Mouse (Mus musculus) cerebellum, adult 8-10 months (tissue): ENCODE data around the gene Mmp23.
"Not testable (repeated sequence)": the region's sequence is repeated elsewhere in the genome, so short reads cannot be mapped to it uniquely, and the experiment has no call there.

Experiments used
- DNase-seq: peaks from one replicate; pipeline ENCODE4 v3.0.0; 2022

Mmp23 gene

DNA sequence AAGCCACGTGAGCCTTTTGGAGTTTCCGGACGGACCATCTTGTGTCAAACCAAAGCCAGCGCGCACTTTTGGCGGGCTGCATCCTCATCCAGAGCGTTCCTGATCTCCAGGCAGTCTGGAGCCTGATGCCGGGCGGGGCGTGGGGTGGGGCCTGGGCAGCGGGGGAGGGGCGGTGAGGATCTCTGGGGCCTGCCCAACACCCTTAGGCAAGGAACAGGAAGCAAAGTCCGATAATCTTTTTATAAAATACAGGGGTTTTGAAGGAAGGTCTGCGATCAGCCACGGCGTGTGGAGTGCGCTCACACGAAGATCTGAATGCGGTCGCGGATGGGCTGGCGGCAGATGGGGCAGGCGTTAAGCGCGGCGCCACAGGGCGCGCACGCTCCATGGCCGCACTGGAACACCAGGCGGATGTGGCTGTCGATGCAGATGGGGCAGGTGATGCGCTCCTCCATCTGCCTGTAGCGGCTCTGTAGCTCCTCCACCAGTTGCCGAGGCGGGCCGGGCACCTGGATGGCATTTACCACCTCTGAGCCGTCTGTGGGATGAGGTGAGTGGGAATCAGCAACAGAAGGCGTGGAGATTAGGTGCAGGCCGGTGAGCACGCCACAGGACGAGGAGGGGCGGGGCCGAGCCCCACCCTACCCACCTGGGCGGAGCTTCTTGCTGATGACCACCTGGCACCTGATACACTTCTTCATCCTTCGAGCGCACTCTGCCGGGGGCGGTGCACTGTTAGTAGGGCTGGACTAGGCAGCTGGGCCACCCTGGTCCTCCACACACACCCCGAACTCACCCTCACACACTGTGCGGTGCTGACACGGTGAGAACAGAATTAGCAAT is 1.5 kb upstream of the Mmp23 start:
- DNase-seq, result peak; percentile 71

DNA sequence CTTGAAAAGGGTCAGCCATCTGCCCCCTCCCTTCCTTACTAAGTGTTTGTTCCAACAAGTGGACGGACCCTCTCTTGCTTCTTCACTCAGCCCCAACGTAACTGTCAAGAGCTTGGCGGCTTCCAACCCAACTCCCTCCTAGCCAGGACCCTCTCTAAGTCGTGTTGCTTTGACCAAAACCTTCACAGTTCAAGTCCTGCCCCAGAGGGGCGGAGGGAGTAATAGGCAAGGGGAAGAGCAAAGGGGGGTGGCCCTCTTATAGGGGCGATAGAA is 935 bp upstream of the Mmp23 start:
- no peak for DNase-seq

DNA sequence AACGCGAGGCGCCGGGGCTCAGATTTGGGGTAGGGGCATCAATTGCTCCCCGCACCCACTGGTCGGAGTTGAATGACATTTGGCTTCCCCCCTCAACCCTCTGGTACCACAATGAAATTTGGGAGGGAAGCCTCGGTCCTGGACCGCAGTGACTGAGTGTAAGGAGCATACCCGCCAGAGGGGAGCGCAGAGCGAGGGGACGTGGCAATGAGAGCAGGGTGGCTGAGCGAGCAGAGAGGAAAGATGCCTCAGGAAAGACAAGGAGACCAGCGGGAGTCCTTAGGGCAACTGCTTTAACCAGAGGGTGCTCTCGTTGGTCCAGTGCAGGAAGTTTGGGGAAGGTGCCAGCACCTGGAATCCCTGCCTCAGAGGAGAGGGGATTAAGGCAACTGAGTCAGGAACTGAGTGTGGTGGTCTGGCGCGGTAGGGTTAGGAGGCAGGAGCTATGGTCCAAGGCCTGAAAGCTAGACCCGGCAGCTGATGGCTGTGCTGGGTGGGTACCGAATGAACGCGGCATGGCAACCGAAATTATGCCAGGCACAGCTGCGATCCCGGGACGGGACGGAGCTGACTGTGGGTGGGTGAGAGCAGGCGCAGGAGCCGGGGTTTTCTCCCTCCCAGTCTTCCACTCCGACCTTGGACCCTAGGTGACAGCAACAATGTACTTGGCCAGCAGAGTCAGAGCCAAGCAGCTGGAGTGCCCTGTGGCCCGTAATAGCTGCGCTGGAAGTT is 433 bp upstream of the Mmp23 start:
- DNase-seq, result peak; percentile 65

DNA sequence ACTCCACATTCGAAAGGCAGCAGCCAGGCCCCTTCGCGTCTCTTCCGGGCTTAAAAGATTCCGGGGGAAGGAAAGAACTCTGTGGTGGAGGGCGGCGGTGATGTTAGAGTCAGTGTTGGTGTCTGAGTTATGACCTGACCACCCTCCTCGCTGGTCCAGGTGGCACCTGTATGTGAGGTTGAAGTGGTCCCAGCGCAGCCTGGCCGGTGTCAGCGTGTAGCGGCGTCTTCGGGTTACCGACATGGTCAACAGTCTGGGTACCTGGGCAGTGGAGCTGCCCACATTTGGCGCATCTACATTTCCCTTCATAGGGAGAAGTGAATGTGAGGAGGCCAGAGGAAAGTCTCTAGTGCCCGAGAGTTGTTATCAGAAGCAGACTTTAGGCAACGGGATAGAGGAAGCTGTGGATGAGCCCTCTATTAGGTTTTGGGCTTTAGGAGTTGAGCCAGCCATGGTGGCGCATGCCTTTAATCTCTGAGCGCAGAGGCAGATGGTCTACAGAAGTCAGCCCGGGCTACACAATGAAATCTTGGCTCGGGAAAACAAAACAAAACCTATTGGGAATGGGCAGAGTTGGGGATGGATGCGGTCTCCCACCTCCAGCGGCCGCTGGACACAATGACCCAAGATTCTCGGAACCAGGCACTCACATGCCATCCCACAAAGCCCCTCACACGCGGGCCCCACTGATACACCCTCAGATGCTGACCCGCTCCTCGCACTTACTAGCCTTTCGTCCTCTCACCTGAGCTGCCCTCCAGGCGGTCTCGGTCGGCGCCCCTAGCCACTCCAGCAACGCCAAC is 700 bp downstream of the Mmp23 start:
- peak; percentile 65 for DNase-seq

DNA sequence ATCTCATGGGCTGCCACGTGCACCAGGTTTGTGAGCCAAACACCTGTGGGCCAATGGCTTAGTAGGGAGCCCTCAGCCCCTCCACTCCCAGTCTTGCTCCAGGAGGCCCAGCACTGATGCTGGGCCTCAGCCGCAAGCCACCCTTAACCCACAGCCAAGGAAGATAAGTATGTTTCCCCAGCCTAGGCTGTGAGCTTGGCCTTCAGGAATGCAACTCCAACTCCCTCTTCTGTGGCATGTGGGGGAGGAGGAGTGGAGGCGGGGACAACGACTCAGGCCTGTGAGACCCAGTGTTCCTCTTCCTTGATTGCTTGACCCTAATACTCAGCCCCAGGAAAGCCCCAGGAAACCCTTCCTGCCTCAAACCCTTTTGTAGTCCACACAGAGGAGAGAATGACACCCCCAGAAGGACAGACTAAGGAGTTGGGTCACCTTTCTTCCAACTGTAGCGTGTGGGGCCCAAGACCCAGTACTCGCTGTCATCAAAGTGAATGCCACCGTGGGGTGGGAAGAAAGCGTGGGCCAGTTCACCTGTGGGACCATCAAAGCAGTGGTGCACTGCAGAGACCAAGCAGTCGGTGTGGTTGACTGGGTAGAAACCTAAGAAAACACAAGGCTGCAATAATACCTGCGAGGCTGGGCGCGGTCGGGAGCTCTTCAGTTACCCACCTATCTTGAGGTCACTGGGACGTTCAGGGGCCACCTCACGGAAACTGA is 1.5 kb downstream of the Mmp23 start:
- no peak for DNase-seq

DNA sequence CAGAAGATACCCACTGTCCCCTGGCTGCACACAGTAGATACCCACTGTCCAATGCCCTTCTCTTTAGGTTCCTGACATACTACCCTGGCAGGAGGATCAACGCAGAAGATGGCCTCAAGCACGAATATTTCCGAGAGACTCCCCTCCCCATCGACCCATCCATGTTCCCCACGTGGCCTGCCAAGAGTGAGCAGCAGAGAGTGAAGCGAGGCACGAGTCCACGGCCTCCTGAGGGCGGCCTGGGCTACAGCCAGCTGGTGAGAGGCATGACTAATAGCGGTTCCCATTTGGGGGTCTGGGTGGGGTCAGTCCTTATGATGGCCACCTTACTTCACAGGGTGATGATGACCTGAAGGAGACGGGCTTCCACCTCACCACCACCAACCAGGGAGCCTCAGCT is 3.8 kb downstream of the Mmp23 start:
- DNase-seq, result no peak

DNA sequence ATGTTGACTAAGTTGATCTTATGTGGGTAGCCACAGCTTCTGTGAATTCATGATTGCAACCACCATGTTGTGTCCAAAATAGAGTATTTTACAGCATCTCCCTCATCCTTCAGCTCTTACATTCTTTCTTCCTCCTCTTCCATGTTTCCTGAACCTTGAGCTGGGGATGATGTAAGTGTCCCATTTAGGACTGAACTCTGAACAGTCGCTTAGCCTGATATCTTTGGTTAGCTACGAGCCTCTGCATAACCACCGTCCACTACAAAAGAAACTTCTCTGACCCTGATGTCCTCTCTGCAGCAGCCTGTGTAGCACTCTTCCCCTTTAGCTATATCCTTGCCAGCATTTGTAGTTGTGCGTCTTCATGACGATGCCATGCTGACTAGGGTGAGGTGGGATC is 7.5 kb downstream of the Mmp23 start:
- no peak for DNase-seq

DNA sequence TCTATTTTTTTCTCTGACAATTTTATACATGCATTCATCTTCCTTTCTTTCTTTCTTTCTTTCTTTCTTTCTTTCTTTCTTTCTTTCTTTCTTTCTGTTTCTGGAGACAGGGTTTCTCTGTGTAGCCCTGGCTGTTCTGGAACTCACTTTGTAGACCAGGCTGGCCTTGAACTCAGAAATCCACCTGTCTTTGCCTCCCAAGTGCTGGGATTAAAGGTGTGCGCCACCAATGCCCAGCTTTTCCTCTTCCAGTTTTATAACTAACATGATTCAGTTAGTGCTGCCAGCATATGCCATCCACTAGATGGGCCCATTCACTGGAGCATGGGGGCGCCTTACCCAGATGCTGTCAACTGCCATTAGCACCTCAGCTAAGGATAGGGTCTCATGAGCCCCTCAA is 7.9 kb downstream of the Mmp23 start, which contains the start of gene Gm10563:
TSS of gene Gm10563 (minus strand) at position 101 of the 400 bp plus-strand sequence.
- not testable (repeated sequence) for DNase-seq

DNA sequence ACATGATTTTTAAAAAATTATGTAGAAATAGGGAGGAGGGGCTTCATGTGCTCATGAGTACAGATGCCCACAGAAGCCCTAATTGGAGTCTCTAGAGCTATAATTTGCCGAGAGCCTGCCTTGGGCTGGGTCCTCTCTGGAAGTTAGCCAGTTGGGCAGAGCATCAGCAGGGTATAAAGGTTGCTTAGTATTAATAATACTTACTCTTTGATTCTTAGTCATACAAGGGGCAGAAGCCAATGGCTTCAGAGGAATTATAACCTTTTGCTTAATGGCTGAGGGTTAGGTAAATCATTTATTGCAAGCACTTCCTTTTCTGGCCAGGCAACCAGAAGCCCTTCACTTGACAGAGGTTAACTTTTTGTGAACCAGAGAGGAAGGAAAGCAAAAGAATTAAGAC is 9.7 kb downstream of the Mmp23 start:
- no peak for DNase-seq

DNA sequence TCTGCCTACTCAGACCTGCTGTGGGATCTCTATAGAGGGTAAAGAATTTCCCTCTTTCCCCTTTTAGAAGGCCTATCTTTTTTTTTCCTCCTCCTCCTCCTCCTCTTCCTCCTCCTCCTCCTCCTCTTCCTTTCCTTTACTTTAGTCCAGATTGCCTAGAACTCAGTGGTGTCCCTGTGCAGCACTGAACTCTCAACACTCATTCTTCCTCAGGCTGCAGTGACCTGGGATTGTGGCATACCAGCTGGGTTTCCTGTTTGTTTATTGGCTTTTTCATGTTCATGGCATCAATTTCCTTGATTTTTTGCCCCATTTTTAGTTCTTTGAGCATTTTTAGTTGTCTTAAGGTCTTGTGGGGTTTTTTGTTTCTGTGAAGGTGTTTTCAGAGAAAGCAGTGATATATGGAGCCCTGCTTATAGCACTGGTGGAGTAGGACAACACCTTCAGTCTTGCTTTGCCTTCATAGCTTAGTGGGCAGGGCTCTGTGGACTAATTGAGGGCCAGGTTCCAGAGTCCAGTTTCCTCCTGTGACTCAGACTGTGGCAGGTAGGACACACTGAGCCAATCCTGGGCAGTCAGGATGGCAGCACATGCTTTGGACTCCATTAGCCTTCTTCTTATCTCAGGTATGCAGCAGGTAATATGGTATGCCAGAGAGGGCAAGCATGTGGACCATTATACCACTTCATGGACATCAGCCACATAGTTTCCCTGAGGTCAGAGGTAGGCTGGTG is 17.3 kb downstream of the Mmp23 start:
- no peak for DNase-seq

DNA sequence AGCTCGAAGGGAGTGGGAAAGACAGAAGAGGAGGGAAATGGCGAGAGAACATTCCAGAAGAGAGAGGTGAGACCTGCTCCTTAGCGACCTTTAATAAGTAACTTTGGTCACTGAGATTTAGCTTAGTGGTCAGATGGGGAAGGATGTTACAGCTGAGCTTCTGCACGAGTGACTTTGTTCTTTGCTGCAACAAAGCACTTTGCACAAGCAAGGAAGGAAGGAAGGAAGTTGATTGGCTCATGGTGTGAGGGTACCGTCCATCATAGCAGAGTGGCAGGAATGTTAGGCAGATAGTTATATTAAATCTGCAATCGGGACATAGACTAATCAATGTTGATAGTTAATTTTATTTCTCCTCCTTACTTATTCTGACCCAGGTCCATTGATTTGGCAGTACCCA is 22.9 kb downstream of the Mmp23 start:
- DNase-seq, result no peak

DNA sequence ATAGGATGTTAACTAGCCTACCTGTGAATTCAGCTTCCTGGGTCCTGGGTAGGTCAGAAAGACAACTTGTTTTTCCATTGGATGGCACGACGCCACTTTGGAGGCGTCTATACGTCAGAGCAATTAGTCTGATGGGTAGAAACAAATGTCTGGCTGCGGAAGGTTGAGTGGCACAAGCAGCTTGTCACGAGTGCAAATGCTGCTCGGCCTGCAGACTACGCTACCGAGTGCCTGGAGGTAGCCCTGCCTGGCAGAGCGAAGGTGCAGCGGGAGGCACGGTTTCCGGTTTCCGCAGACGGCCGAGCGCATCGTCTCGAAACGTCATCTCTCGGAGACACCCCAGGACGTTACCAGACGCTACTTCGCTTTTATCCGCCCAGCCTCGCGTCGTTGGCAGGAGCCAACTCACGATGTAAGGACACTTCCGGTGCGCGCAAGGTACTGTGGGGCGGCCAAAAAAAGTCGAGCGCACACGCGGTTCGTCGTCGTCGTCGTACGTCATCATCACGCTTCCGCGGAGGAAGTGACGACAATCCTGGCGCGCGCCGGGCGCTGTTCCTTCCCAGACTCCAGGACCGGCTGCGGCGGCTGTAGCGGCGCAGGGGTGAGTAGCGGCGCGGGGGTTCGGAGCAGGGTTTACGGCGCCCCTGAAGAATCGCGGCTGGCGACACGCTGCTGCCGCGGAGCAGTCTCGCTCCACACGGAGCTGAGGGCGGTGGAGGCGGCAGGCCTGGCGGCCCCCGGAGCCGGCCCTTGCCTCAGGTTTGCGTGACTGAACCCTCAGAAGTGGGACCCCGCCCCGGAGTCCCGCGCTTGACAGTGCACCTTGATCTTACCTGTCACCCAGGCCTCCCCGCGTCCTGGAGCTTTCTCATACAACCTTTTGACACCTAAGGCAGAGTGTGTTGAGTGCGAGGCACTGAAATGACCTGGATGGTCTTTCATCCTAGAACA is 28.6 kb downstream of the Mmp23 start, which contains the start of gene Cdk11b:
TSS of gene Cdk11b (plus strand) at position 517 of the 954 bp plus-strand sequence.
- peak; percentile 95 for DNase-seq

DNA sequence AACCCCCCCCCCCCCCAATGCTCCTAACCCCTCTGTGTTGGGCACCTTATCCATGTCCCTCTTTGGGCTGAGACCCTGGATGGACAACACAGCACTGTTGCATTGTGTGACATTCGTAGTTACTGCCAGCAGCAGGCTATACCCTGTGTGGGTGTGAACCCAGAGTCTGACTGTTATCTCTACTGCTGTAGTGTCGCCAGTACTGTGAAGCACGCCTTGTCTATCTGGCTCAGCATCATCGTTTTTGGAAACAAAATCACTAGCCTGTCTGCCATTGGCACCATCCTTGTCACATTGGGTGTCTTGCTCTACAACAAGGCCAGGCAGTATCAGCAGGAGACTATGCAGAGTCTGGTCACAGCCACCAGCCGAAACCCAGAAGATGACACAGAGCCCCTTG is 34.9 kb downstream of the Mmp23 start:
- no peak for DNase-seq

DNA sequence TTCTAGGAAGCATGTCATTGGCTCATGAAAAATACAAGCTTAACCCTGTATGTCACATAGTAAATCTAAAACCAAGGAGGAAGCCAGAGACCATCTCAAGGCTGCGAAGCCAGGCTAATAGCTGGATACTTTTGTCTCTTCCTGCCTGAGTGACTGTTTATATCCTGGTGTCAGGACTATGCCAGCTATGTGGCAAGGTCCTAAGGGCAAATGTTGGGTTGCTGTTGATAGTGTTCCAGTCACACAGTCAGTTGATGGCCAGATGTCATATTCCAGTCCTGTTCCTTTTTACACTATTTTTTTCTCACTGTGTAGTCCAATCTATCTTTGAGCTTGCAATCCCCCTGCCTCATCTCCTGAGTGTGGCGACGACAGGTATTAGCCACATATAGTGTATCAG is 39.9 kb downstream of the Mmp23 start:
- no peak for DNase-seq

DNA sequence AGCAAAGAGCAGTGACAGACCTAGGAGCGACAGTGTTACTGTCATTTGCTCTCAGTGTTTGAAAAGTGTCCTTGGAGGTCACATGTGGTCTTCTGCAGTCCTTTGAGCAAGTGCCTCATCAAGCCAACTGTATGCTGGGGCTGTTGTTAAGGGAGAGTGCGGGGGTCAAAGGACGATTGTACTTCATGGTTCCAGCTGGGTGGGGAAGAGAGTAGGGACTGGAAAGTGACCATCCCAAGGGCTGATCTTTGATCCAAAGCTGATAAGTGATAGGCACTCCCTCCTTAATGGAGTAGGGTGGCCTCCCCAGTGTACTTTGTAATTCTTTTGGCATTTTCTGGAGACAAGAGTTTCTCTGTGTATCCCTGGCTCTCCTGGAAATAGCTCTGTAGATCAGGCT is 41.3 kb downstream of the Mmp23 start:
- no peak for DNase-seq

DNA sequence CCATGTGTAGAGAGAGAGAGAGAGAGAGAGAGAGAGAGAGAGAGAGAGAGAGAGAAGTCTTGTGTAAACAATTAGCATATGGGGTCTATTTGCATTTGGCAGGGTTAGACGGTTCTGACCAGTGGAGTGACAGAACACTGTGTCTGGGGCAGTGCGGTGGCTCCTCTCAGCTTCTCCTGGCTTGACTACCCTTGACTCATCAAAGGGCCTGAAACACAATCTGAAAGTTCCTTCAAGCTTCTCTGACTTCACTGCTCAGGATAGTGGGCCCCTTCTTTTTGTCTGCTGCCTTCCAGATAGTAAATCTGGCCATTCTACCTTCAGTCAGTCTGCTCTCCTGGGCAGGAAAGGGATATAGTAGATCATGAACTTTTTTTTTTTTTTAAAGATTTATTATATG is 46.4 kb downstream of the Mmp23 start:
- DNase-seq, result no peak

DNA sequence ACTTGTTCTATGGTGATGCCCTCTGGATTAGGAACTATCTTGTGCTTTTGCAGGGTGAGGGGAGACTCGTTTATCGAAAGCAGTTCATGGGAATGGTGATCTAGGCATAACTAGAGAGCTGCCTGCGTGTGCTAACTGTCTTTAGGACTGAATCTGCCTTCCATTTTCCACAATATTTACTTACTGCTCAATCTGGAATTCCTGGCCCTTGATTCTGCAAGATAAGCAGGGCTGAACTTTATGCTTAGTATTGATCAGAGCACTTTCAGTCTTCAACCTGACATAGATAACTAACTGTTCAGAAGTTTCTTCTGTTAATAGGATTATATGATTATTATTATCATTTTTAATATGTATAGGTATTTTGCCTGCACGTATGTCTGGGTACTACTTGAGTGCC is 48.1 kb downstream of the Mmp23 start:
- DNase-seq, result no peak

DNA sequence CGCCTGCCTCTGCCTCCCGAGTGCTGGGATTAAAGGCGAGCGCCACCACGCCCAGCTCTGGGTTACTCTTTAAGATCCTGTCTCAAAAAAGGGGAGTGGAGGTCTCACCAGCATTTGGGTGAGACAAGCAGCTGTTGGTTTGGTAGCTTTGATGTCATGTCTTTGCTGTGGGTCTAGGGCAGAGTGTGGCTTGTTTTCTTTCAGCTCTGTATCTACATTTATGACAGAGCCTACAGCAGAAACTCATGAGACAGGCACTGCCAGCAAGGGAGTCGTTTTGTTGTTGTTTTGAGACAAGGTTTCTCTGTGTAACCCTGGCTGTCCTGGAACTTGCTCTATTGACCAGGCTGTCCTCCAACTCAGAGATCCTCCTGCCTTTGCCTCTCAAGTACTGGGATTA is 49.4 kb downstream of the Mmp23 start:
- DNase-seq, result no peak

DNA sequence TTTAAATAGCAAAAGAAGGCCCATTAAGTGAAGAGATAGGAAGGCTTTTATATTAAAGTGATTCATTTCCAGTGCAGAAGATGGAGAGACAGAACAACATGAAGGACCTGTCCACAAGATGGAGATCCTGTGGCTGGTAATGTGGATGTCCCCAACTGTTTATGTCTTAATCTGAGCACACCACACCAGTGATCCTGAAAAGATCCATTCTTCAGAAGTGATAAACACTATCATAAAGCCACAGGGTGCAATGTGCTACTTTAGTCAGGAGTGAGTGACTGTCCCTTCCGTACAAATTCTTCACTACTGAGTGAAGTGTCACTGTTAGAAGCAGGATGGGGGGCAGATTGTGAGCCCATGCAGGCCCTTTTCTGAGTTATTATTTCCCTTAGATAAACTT is 50.4 kb downstream of the Mmp23 start:
- DNase-seq, result no peak

DNA sequence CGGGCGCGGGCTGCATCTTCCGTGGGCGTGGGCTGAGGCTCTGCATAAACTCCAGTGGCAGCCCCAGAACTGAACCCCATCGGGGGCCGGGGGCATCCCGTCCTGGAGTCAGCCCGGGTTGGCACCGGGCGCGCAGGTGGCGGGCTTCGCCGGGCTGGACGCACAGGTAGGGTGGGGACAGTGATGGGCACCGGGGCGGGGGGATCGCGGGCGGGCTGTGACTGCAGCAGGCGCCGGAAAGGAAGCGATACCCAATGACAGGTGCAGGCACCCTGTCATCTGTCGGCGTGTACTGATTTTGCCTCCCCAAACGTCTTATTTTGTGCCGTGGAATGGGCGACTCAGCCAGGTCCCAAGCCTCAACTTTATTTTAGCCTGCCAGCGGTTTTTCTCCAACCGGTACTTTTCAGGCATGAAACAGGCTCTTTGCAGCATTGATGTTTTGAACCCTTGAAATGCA is 51.2 kb downstream of the Mmp23 start:
- DNase-seq, result no peak
